Mouse (Mus musculus) layer of hippocampus, adult 2 months (tissue): ENCODE data around the gene Arl6ip5. TPM values are rescaled to one million over a fixed set of nuclear protein-coding genes. Genes with fewer than 3 reads are reported as not detected.

Experiments used
- DNase-seq, 2 experiments: peaks; one replicate each; pipeline ENCODE4 v3.0.0; 2022; ENCODE audit warnings: low spot score in 2 of 2
- H3K27ac ChIP-seq: fragments of 200-600 bp; 2 replicates; pipeline ENCODE4 v1.8.1; 2022
- H3K4me3 ChIP-seq: fragments of 200-600 bp; 2 replicates; pipeline ENCODE4 v1.8.1; 2022; ENCODE audit warnings: mild to moderate bottlenecking
- CTCF ChIP-seq: fragments of 200-600 bp; conservative IDR thresholded peaks from 2 replicates; pipeline ENCODE4 v1.8.1; 2022; ENCODE audit warnings: antibody characterized with exemption, mild to moderate bottlenecking, moderate library complexity
- total RNA-seq, 2 experiments: library from RNA; stranded (reverse); gene quantifications; 2 replicates each; pipeline ENCODE4 v1.2.3; 2021

The Arl6ip5 gene
- total RNA-seq, 2 experiments from 2014 or later = 176 to 180 TPM

DNA sequence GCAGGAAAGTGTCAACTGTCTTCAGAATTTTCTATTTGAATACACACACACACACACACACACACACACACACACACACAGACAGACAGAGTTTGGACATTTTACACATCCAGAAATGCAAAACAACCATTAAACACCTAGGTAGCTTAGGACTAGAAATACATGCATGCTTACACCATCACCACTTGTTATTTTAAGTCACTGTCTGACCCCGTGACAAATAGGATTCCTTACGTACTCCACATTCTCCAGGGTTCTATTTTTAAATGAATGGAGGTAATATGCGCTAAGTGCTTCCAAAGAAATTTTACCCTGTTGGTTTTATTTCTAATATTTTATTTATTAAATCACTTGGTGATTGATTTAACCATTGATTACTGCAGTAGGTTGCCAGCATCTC, 55.2 kb downstream of the Arl6ip5 start:
- no peak for DNase-seq
- Histone ChIP-seq H3K27ac (no peak overlapping the region), H3K4me3 (no peak overlapping the region)
- TF ChIP-seq CTCF = no peak

DNA sequence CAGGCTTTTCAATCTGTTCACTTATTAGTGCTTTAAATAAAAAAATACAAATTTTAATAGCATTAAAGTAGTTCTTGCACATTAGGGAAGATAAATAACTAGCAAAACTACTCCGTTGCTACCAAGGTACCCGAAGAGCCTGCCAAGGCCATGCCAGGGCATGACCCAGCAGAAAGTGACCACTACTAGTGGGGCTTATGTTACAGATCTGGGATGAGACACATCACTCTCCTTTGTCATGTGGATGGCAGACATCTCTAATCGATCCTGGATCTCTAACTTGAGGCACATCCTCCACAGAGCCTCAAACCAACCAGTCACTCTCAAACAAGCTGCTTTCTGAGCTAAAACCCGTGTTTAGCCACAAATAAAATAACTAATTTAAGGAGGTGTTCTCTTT, 56.2 kb downstream of the Arl6ip5 start:
- no peak for DNase-seq
- Histone ChIP-seq H3K4me3 (no peak overlapping the region), H3K27ac (no peak overlapping the region)
- TF ChIP-seq CTCF = no peak

DNA sequence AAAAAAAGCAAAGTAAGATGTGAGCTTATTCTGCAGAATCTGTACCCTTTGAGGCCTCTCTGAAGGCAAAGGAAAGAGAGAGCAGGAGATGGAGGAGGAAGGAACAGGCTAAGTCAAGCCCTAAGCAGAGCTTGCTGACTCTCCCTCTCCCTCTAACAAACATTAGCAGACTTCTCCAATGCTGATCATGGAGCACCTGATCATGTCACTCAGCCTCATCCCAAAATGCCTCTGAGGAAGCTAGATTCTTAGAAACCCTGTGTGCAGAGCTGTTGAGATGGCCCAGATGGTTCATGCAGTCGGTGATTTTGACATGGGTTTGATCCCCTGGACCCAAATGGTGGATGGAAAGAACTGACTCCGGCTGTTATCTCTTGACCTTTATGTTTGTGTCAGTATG, 56.6 kb downstream of the Arl6ip5 start:
- no peak for TF ChIP-seq CTCF
- DNase-seq = no peak
- Histone ChIP-seq H3K4me3 (no peak overlapping the region), H3K27ac (no peak overlapping the region)

DNA sequence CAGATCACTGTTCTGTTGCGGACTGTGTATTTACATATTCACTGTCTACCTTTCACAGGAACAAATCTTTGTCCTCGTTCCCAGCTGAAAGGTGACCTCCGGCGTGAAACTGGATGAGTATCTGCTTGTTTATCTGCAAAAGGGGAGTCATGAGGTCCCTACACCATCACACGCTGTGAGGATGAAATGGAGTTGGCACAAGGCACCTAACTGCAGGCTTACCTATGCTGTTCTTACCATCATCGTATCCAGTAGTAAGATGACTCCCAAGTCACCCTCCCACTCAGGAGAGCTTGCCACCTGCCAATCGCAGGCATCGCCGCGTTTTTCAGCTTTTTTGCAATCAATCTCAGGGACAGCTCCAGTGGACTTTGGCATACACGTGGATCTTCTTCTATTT, 59.1 kb downstream of the Arl6ip5 start:
- H3K27ac ChIP-seq = no peak overlapping the region
- no peak for TF ChIP-seq CTCF
- H3K4me3 ChIP-seq = no peak overlapping the region
- DNase-seq = no peak

DNA sequence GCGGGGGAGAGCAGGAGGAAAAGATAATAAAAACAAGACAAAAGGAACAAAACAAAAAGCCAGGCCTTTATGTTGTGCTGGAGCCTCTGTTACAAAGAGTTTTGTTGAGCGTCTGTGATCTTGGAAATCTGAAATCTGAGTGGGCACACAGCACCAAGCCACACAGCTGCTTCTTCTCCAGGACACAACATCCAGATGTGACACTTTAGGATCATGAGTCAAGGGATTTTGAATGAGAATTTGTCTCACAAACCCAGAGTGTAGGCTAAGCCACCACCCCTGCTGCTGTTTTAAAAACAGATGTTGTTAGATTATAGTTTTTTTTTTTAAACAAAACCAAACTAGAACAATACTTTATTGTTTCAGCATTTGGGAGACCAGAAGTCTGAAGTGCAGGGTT, 61.9 kb downstream of the Arl6ip5 start:
- Histone ChIP-seq H3K4me3 (no peak overlapping the region), H3K27ac (no peak overlapping the region)
- no peak for TF ChIP-seq CTCF
- no peak for DNase-seq

DNA sequence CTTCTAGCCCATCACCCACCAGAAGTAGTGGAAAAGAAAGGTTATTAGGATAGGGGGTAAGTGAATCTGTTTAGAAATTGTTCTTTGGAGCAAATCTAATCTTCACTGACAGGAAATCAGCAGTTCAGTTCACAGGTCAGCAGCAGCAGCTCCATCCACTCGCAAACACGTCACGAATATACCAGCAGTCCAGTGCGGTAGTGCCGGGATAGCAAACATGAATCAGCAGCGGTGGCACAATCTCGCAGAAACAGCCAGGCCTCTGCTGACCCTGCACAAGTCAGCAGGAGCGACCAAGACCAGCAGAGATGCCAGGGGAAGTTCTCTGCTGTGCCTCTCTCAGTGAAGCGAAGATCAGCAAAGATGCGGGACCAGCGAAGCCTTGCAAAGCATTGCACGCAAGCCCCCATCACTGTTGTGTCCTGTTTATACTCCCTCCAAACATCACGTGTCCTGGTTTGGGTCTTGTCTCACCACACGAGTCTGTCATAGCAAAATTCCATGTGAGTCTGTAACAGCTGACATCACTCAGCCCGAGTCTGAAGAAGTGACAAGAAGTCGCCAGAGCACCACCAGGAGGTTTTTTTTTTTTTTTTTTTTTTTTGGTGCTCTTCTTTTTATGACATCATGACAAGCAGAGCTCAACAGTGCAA, 62.7 kb downstream of the Arl6ip5 start:
- no peak for DNase-seq
- no peak for TF ChIP-seq CTCF
- H3K4me3 ChIP-seq = no peak overlapping the region
- H3K27ac ChIP-seq = no peak overlapping the region

DNA sequence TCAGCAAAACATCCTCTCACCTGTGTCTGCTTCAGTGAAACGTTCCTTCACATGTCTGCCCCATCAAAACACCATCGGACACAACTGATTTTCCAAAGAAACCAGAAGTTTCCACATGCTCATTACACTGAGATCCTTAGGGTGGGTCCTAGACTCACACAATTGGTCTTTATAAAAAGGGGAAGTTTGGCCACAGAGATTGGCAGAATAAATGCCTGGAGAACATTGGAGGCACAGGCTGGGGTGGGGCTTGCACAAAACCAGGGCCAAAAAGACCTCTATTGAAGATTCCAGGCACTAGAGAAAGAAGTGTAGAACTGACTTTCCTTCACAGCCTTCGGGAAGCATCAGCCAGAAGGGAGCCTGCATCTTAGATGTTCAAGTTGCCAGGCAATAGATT, 63.3 kb downstream of the Arl6ip5 start:
- H3K27ac ChIP-seq = no peak overlapping the region
- no peak for DNase-seq
- TF ChIP-seq CTCF = no peak
- no peak overlapping the region for H3K4me3 ChIP-seq

DNA sequence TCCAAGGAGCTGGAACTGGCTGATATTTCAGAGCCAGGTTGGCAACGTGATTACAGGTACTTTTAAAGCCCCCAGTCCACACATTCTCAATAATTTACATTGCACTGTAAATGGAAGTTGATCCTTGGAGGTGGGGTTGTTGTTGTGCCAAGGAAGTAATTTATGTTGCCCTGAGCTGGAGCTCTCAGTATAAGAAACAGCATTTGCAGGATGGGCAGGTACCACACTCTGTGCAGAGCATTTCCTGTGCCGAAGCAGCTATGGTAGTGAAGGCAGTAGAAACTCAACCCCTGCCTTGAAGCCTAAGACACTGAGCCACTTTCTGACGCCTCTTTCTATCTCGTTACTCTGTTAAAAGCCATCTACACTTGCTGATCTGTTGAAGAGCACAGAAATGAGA, 65.3 kb downstream of the Arl6ip5 start:
- TF ChIP-seq CTCF = no peak
- no peak for DNase-seq
- no peak overlapping the region for H3K27ac ChIP-seq
- peak overlapping the region; percentile 8; the same call in 1 of the 2 replicates for H3K4me3 ChIP-seq

DNA sequence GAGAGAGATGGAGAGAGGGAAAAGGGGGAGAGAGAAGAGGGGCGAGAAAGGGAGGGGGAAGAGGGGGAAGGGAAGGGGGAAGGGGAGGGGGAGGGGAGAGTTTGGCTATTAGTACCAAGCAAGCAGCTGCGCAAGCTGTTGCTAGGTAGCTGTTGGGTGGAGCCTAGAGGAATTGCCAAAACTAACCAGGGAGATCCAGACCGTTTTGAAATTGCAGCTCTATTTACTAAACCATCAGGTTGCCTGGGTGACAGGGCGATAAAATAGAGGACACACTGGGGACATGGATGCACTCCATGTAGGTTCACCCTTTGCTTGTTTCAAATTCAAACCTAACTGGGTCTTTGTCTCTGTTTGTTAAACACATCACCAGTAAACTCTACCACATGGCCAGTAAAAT, 65.9 kb downstream of the Arl6ip5 start:
- Histone ChIP-seq H3K4me3 (no peak overlapping the region), H3K27ac (no peak overlapping the region)
- DNase-seq = no peak
- no peak for TF ChIP-seq CTCF

DNA sequence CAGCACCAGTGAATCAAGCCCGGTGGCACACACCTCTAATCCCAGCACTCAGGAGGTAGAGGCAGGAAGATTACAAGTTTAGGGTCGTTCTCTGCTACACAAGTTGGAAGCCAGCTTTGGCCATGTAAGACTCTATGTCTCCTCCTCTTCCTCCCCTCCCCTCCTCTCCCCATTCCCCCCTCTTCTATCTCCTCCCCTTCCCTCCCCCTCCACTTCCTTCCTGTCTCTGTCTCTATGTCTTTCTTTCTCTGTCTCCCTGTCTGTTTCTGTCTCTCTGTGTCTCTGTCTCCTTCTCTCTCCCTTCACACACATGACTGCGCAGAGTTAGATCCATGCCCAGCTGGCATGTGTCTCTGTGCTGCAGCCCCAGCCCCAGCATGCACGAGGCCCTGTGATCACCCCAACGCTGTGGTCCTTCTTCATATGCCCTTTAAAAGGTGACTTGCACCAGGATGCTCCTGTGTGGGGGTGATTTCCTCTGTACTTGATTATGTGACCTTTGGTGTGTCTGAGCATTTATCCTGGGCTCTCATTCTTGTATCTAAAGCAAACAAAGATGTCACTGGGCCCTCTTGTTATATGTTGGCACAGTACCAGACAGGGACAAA, 66.5 kb downstream of the Arl6ip5 start:
- no peak for TF ChIP-seq CTCF
- DNase-seq = no peak
- Histone ChIP-seq H3K27ac (no peak overlapping the region), H3K4me3 (no peak overlapping the region)

DNA sequence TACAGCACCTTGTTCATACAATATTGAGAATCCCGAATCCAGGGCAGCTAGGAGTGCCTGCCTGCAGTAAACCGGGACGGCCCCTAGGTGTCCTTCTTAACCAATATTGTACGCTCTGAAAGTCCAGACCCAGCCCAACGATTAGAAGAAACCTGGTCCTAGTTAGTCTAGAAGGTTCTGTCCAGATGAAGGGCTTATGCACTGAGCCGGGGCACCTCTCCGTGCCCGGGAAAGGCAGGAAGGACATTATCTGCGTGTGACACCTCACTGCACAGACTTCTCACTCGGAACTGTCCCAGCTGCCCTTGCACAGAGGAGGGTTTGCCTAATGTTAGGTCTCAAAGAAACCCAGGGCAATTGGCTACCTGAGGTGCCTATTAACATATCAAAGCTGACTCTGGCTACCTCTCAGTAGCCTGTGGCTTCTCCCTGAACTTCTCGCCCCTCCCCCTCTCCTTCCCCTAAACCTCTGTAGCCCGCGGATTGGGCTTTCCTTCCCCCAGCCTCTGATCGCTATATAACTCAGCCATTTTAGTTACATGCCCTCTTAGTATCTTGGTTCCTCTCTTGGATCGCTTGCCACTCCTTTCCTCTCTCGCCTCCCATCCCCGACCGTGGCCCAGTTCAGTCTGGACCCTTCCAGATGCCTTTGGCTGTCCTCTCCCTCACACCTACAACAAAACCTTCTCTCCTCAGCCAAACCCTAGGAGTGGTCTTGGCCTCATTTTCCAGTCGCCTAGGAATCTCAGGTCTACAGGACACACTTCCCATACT, 67.7 kb downstream of the Arl6ip5 start:
- TF ChIP-seq CTCF = peak; percentile 97; the same call in 1 of the 2 replicates
- peak overlapping the region; percentile 82 for H3K27ac ChIP-seq
- DNase-seq = peak; percentile 73 to 84

DNA sequence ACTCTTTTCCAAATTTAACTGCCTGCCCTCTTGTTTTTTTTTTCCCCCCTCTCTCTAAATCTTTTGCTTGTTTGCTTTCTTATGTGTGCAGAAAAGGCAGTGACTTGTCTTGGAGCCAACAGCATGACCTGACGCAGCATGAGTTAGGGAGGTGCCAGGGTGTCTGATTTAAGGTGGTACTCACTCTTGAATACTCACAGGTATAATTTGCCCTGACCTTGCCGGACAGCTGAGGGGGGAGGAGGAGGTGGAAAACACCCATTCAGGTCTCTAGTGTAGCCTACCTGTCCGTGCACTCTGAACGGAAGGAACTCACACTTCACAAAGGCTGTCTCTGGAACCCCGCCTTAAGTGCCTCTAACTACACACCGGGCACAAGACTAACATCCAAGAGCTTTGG, 68.4 kb downstream of the Arl6ip5 start:
- Histone ChIP-seq H3K27ac (no peak overlapping the region), H3K4me3 (no peak overlapping the region)
- DNase-seq = no peak
- no peak for TF ChIP-seq CTCF

More for the DNA sequence above, 67.7 kb downstream of the Arl6ip5 start:
- peak overlapping the region; percentile 27 for H3K4me3 ChIP-seq

Other genes with a start within 250 kb of the Arl6ip5 start
- not detected for gene Fam19a4, start 150.3 kb upstream of the Arl6ip5 start, total RNA-seq
- gene Eogt, start 61.5 kb upstream of the Arl6ip5 start, total RNA-seq = 10 to 100 TPM; 21.3 to 24.0 TPM
- 10 to 100 TPM; 48.4 to 52.3 TPM for gene Tmf1, start 31.6 kb upstream of the Arl6ip5 start, total RNA-seq
- gene Uba3, start 5.0 kb upstream of the Arl6ip5 start, total RNA-seq = 10 to 100 TPM; 69.4 to 71.3 TPM
- not detected for gene Lmod3, start 42.1 kb downstream of the Arl6ip5 start, total RNA-seq